Mouse (Mus musculus) urinary bladder, postnatal 14 days (tissue): ENCODE measurements at regions not wholly inside any gene's neighbourhood (a gene's known extent, or its start where the extent isn't known, plus 50 kb on each side); places are given as distances from the start of the nearest gene placed in this dataset.

Experiments
- DNase-seq: peaks from one replicate; pipeline ENCODE4 v3.0.0; 2021; ENCODE audit warnings: low spot score

DNA sequence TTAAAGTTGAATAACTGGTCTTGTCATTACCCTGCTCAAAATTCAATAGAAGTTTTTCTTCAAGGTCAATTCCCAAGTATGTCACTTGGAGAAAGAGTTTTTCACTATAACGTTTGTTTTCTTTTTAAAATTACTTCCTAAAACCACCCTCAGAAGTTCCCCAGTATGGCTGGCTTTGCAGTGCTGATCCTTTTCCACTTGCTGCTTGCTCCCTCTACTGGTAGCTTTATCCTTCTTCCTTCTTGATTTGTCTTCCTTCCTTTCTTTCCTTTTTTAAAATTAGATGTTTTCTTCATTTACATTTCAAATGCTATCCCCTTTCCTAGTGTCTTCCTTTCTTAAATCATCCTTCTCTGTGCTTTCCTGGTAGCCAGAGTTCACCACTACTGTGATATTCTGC is 73.6 kb downstream of the Rtl3 start:
- peak; percentile 2 for DNase-seq
